Mouse (Mus musculus): ENCODE measurements at regions not wholly inside any gene's neighbourhood (a gene's known extent, or its start where the extent isn't known, plus 50 kb on each side); places are given as distances from the start of the nearest gene placed in this dataset.

DNA sequence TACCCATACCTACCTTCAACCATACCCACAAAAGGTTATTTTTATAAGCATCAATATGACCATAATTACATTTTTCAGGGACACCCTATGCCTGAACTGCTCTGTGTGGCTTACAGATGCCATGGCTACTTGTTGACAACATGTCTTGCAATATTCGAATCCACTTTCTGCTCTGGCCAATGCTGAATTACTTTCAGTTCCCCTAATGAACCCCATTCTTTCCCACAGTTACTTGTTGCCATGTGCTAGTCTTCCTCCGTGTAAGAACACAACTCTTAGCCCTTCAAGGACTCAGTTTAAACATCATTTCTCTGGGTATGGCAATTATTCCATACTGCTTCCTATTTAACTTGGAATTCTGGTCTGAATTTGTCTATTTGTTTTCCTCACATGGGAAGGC is 110.4 kb upstream of the Prdm1 start:
- no peaks in the 10 kb centered on the region for H3K27me3 ChIP-seq (ENCODE audit: control insufficient read depth, insufficient read depth, low read length)
- WGBS, result 93% methylated on average over 2 of the region's 2 CpGs
- no peak overlapping the region for H3K9ac ChIP-seq (replicated peaks; ENCODE audit: low read depth, low read length)
- no peak overlapping the region for H3K27ac ChIP-seq (ENCODE audit: low read depth, low read length)
- H3K4me2 ChIP-seq (ENCODE audit: low read depth, low read length), result no peak overlapping the region
- no peaks in the 10 kb centered on the region for H3K9me3 ChIP-seq (ENCODE audit: control insufficient read depth, low read length)
- no peaks in the 10 kb centered on the region for H3K4me1 ChIP-seq (ENCODE audit: control insufficient read depth, insufficient read depth, low read length)
- no peak for ATAC-seq (ENCODE audit: low read depth)
- H3K4me3 ChIP-seq (ENCODE audit: low read depth, low read length), result no peak overlapping the region
- no peaks in the 10 kb centered on the region for H3K36me3 ChIP-seq (ENCODE audit: control insufficient read depth, insufficient read depth, low read length)

DNA sequence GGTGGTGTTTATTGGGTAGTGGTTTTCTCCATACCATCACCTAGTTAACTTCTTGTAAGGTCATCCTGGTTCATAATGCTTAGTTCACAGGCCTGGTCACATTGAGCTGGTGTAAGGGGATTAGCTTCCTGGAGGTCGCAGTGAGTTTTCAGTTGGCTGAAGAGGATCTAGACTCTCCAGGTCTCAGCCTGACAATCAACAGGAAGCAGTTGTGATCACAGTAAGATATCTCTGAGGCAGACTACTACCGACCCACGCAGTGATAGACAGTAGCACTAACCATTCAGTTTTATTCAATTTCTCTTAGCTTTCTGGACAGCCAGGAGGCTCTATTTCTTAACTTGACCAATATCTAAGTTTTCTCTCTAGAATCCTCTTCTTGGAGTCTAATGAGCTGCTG is 108.5 kb upstream of the Prdm1 start:
- WGBS, result 92% methylated on average over 3 of the region's 3 CpGs
- Histone ChIP-seq H3K9ac (replicated peaks; ENCODE audit: low read depth, low read length) (no peak overlapping the region), H3K4me1 (ENCODE audit: control insufficient read depth, insufficient read depth, low read length) (no peaks in the 10 kb centered on the region), H3K9me3 (ENCODE audit: control insufficient read depth, low read length) (no peaks in the 10 kb centered on the region), H3K36me3 (ENCODE audit: control insufficient read depth, insufficient read depth, low read length) (no peaks in the 10 kb centered on the region), H3K4me2 (ENCODE audit: low read depth, low read length) (no peak overlapping the region), H3K4me3 (ENCODE audit: low read depth, low read length) (no peak overlapping the region), H3K27ac (ENCODE audit: low read depth, low read length) (no peak overlapping the region), H3K27me3 (ENCODE audit: control insufficient read depth, insufficient read depth, low read length) (no peaks in the 10 kb centered on the region)
- ATAC-seq (ENCODE audit: low read depth), result no peak

DNA sequence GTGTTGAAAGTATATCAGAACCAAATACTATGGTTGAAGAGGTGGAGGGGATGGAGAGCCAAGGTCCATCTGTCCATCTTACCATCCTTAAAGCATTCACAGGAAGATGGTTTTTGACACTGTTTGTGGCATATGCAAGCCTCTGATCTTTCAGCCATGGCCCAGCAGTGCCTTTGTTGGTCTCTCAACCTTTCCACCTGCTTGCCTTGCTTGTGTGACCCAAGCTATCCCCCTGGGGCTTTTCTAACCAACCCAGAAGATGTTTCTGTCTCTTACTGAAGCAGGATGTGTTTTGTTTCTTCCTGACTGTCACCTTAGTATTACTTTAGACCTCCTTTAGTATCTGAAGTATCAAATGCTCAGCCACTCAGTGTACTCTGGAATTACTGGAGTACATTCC is 107.8 kb upstream of the Prdm1 start:
- Histone ChIP-seq H3K9ac (replicated peaks; ENCODE audit: low read depth, low read length) (no peak overlapping the region), H3K27me3 (ENCODE audit: control insufficient read depth, insufficient read depth, low read length) (no peaks in the 10 kb centered on the region), H3K4me3 (ENCODE audit: low read depth, low read length) (no peak overlapping the region), H3K27ac (ENCODE audit: low read depth, low read length) (no peak overlapping the region), H3K9me3 (ENCODE audit: control insufficient read depth, low read length) (no peaks in the 10 kb centered on the region), H3K4me2 (ENCODE audit: low read depth, low read length) (no peak overlapping the region), H3K36me3 (ENCODE audit: control insufficient read depth, insufficient read depth, low read length) (no peaks in the 10 kb centered on the region), H3K4me1 (ENCODE audit: control insufficient read depth, insufficient read depth, low read length) (no peaks in the 10 kb centered on the region)
- ATAC-seq (ENCODE audit: low read depth), result no peak

DNA sequence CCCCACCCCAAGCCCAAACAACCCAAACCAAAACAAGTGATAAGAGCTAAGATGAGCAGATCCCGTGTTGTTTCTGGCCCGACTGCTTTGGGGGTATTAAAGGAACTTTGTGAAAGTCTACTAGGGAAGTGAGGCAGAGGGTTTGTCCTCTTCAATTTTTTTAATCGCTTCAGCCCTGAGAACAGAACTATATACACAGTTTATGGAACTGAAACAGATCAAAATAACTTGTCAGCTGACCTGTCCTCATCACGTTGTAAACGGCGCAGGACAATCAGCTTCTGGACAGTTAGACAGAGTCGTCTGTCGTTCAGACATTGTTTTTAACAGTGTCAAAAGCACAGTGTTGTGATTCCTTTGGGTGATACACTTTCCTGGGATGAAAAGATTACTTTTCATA is 103.3 kb upstream of the Prdm1 start:
- no peaks in the 10 kb centered on the region for H3K27me3 ChIP-seq (ENCODE audit: control insufficient read depth, insufficient read depth, low read length)
- H3K4me3 ChIP-seq (ENCODE audit: low read depth, low read length), result no peak overlapping the region
- no peak overlapping the region for H3K9ac ChIP-seq (replicated peaks; ENCODE audit: low read depth, low read length)
- no peaks in the 10 kb centered on the region for H3K9me3 ChIP-seq (ENCODE audit: control insufficient read depth, low read length)
- H3K4me2 ChIP-seq (ENCODE audit: low read depth, low read length), result no peak overlapping the region
- H3K27ac ChIP-seq (ENCODE audit: low read depth, low read length), result no peak overlapping the region
- no peaks in the 10 kb centered on the region for H3K36me3 ChIP-seq (ENCODE audit: control insufficient read depth, insufficient read depth, low read length)
- 82% methylated on average over 8 of the region's 8 CpGs for WGBS
- ATAC-seq (ENCODE audit: low read depth), result no peak
- H3K4me1 ChIP-seq (ENCODE audit: control insufficient read depth, insufficient read depth, low read length), result no peaks in the 10 kb centered on the region

DNA sequence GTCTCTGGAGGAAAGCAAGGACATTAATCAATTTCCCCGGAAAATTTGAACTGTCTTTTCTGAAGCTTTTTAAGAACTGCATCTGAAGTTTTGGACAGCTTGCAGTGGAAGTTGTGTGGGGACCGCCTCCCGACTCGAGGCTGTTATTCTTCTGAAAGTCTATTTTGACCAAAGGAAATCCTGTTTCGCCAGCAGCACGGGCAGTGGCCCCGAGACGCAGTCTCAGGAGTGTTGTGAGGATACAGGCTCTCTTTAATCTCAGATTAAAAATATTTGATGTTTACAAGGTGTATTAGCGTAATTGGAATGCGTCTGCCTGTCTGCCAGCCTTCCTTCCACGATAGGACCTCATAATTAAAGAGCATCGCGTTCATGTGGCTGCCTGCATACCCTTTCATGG is 102.2 kb upstream of the Prdm1 start:
- Histone ChIP-seq H3K9me3 (ENCODE audit: control insufficient read depth, low read length) (no peaks in the 10 kb centered on the region), H3K27me3 (ENCODE audit: control insufficient read depth, insufficient read depth, low read length) (no peaks in the 10 kb centered on the region), H3K27ac (ENCODE audit: low read depth, low read length) (no peak overlapping the region), H3K36me3 (ENCODE audit: control insufficient read depth, insufficient read depth, low read length) (no peaks in the 10 kb centered on the region), H3K9ac (replicated peaks; ENCODE audit: low read depth, low read length) (no peak overlapping the region), H3K4me1 (ENCODE audit: control insufficient read depth, insufficient read depth, low read length) (no peaks in the 10 kb centered on the region), H3K4me3 (ENCODE audit: low read depth, low read length) (no peak overlapping the region), H3K4me2 (ENCODE audit: low read depth, low read length) (no peak overlapping the region)
- WGBS, result 69% methylated on average over 13 of the region's 13 CpGs
- ATAC-seq (ENCODE audit: low read depth), result no peak

DNA sequence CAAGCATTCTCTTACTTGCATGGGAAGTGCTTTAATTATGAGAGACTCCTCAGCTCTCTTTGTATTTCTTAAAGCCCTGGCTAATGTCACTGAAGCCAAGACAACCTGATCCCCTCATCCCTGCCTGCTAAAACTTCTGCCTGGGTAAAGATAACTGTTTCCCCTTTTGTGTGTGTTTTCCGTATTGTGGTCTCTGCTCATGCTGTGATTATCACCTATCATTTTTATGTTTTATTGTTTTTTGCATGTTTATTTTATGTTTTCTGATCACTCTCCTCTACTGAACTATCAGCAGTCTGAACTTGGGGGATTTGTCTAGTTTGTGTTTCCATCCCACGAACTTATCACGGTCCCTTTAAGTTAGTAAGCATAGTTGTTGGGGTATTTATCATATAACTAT is 100.1 kb upstream of the Prdm1 start:
- ATAC-seq (ENCODE audit: low read depth), result no peak
- Histone ChIP-seq H3K4me3 (ENCODE audit: low read depth, low read length) (no peak overlapping the region), H3K27ac (ENCODE audit: low read depth, low read length) (no peak overlapping the region), H3K4me1 (ENCODE audit: control insufficient read depth, insufficient read depth, low read length) (no peaks in the 10 kb centered on the region), H3K9me3 (ENCODE audit: control insufficient read depth, low read length) (no peaks in the 10 kb centered on the region), H3K27me3 (ENCODE audit: control insufficient read depth, insufficient read depth, low read length) (no peaks in the 10 kb centered on the region), H3K4me2 (ENCODE audit: low read depth, low read length) (no peak overlapping the region), H3K9ac (replicated peaks; ENCODE audit: low read depth, low read length) (no peak overlapping the region), H3K36me3 (ENCODE audit: control insufficient read depth, insufficient read depth, low read length) (no peaks in the 10 kb centered on the region)
- 95% methylated on average over 3 of the region's 3 CpGs for WGBS

DNA sequence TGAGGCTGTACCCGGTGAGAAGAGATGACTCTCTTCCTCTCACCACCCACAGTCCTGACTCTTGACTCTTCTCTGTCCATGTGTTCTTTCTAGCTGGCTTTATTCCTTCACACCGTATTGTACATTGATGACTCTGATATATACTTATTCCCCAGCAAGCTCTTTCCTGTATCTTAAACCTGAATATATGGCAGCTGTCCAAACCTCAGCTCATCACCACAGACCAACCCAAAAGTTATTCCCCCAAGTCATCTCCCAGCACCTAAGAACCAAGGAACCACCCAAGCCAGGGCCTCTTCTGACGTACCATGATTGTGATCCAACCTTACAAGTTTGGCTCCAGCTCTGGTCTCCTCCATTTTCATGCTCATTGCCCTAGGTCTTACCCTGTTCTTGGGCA is 99.1 kb upstream of the Prdm1 start:
- Histone ChIP-seq H3K4me2 (ENCODE audit: low read depth, low read length) (no peak overlapping the region), H3K9me3 (ENCODE audit: control insufficient read depth, low read length) (no peaks in the 10 kb centered on the region), H3K4me1 (ENCODE audit: control insufficient read depth, insufficient read depth, low read length) (no peaks in the 10 kb centered on the region), H3K27me3 (ENCODE audit: control insufficient read depth, insufficient read depth, low read length) (no peaks in the 10 kb centered on the region), H3K27ac (ENCODE audit: low read depth, low read length) (no peak overlapping the region), H3K36me3 (ENCODE audit: control insufficient read depth, insufficient read depth, low read length) (no peaks in the 10 kb centered on the region), H3K9ac (replicated peaks; ENCODE audit: low read depth, low read length) (no peak overlapping the region), H3K4me3 (ENCODE audit: low read depth, low read length) (no peak overlapping the region)
- ATAC-seq (ENCODE audit: low read depth), result no peak
- 94% methylated on average over 3 of the region's 3 CpGs for WGBS

DNA sequence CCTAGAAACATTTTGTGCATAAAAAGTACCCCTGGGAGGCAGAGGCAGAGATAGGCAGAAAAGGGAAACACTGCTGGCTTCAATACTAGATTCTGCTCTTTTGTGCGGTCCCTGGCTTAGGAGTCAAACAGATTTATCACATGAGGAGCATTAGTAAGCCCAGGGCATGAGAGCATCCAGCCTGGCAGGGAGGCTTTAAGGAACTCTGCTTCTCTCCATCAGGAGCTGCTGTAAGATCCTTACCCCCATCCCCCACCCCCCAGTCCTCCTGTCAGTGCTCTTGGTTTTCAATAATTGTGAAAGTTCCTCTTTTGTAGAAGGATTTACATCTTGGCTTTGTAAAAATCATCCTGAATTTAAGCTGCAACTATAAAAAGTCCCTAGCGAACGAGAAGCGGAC is 97.2 kb upstream of the Prdm1 start:
- peak; percentile 56; the same call in 1 of the 2 replicates for ATAC-seq (ENCODE audit: low read depth)
- 44% methylated on average over 4 of the region's 4 CpGs for WGBS
- Histone ChIP-seq H3K36me3 (ENCODE audit: control insufficient read depth, insufficient read depth, low read length) (no peaks in the 10 kb centered on the region), H3K9me3 (ENCODE audit: control insufficient read depth, low read length) (no peaks in the 10 kb centered on the region), H3K27me3 (ENCODE audit: control insufficient read depth, insufficient read depth, low read length) (no peaks in the 10 kb centered on the region), H3K4me1 (ENCODE audit: control insufficient read depth, insufficient read depth, low read length) (no peaks in the 10 kb centered on the region), H3K9ac (replicated peaks; ENCODE audit: low read depth, low read length) (no peak overlapping the region), H3K27ac (ENCODE audit: low read depth, low read length) (no peak overlapping the region), H3K4me2 (ENCODE audit: low read depth, low read length) (no peak overlapping the region), H3K4me3 (ENCODE audit: low read depth, low read length) (no peak overlapping the region)

DNA sequence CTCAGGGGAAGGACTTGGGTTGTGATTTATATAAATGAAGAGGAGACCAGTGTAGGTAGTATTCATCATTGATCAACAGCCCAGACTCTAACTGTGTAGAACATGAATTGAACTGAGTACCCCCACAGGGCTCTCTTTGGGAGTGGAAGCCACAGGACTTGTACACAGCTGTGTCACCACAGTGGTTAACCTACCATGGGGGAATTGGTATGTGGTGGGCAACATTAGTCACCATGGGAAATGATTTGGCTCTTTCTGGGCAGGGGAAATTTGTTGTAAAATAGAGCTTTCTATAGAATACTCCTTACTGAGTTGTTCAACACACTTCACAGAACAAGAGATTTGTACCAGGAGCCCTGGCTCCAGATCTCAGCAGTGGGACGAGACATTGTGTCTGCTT is 87.3 kb upstream of the Prdm1 start:
- Histone ChIP-seq H3K4me3 (ENCODE audit: low read depth, low read length) (no peak overlapping the region), H3K4me1 (ENCODE audit: control insufficient read depth, insufficient read depth, low read length) (no peaks in the 10 kb centered on the region), H3K9ac (replicated peaks; ENCODE audit: low read depth, low read length) (no peak overlapping the region), H3K36me3 (ENCODE audit: control insufficient read depth, insufficient read depth, low read length) (no peaks in the 10 kb centered on the region), H3K9me3 (ENCODE audit: control insufficient read depth, low read length) (no peaks in the 10 kb centered on the region), H3K27me3 (ENCODE audit: control insufficient read depth, insufficient read depth, low read length) (no peaks in the 10 kb centered on the region), H3K4me2 (ENCODE audit: low read depth, low read length) (no peak overlapping the region), H3K27ac (ENCODE audit: low read depth, low read length) (no peak overlapping the region)
- WGBS, result 80% methylated on average over 1 of the region's 1 CpGs
- ATAC-seq (ENCODE audit: low read depth), result no peak

DNA sequence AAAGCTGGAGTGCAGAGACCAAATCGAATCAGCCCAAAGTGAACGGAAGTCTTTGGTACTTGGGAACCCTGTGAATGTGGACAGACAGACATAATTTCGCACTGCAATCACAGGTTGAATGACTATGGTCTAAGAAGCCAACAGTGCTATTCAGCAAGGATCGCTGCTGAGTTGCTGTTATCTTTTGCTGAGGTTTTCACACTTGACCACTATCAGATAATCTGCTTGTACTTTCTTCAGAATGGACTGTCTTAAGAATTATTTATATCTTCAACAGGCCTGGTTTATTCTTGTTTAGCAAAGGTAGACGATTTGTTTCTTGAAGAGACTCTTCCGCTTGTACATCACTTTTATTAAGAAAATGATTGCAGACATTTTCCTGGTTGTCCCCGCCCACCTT is 84.3 kb upstream of the Prdm1 start:
- no peak overlapping the region for H3K9ac ChIP-seq (replicated peaks; ENCODE audit: low read depth, low read length)
- H3K36me3 ChIP-seq (ENCODE audit: control insufficient read depth, insufficient read depth, low read length), result no peaks in the 10 kb centered on the region
- H3K4me3 ChIP-seq (ENCODE audit: low read depth, low read length), result no peak overlapping the region
- no peaks in the 10 kb centered on the region for H3K9me3 ChIP-seq (ENCODE audit: control insufficient read depth, low read length)
- no peak for ATAC-seq (ENCODE audit: low read depth)
- 90% methylated on average over 7 of the region's 7 CpGs for WGBS
- no peak overlapping the region for H3K27ac ChIP-seq (ENCODE audit: low read depth, low read length)
- H3K4me1 ChIP-seq (ENCODE audit: control insufficient read depth, insufficient read depth, low read length), result no peaks in the 10 kb centered on the region
- no peak overlapping the region for H3K4me2 ChIP-seq (ENCODE audit: low read depth, low read length)
- no peaks in the 10 kb centered on the region for H3K27me3 ChIP-seq (ENCODE audit: control insufficient read depth, insufficient read depth, low read length)

Data from neural tube, embryonic 14.5 days (tissue).